Mouse (Mus musculus) G1E-ER4 (cell line): ENCODE data around the gene Gm17657. TPM values are rescaled to one million over a fixed set of nuclear protein-coding genes. Genes with fewer than 3 reads are reported as not detected.

Experiments
- GATA1 ChIP-seq: IDR thresholded peaks from one replicate; pipeline ENCODE4 v1.8.0; 2012; ENCODE audit warnings: low read length, inconsistent platforms
- polyA plus RNA-seq: library from polyadenylated mRNA; stranded (reverse); fragments of >175 nt; gene quantifications from 2 replicates; pipeline ENCODE4 v1.2.3, GENCODE M21; 2012

Gene Gm17657
- polyA plus RNA-seq, 1 experiment, result not detected

DNA sequence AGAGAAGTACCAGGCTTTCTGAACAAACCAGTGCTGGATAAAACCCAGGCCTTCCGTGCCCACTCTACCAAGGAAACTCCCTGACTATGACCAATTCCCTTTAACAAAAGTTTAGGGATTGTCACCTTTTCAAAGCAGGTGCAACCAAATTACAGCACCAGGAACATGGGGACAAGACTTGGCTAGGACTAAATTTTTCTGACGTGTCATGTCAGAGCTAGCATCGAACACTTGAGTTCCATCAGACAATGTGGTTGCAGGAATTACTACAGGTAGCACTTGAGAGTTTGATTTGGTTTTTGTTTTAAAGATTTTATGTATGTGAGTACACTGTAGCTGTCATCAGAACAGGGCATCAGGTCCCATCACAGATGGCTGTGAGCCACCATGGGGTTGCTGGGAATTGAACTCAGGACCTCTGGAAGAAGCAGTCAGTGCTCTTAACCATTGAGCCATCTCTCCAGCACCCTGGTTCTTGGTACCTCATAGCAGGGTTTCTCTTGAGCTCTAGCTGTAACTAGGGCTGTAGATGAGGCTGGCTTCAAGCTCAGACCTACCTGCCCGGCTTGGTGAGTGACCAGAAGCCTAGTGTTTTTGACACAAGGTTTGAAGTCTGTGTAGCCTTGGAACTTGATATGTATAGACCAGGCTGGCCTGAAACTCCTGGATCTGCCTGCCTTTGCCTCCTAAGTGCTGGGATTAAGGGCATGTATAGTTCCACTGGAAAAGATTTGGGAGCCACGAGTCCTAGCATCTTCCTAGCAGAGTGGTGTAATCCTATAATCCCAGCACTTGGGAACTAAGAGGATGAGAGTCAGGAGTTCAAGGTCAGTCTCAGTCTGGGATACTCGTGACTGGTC, 53.0 kb downstream of the Gm17657 start:
- no peak for TF ChIP-seq GATA1

DNA sequence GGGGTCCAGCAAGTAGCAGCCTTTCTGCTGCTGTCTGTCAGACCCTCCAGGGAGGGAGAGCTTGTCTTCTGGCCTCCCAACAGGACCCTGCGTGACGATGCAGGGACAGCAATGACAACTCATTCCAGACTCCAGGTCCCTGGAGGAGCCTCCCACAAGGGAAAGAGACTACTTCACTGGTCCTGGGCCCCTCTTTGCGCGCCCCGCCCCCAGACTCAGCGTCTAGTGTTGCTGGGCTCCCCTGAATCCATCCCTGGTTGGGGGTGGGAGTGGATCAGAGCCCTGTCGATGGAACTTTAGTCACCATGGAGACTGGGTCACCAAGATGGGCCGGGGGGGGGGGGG, 54.7 kb downstream of the Gm17657 start:
- TF ChIP-seq GATA1, result no peak

DNA sequence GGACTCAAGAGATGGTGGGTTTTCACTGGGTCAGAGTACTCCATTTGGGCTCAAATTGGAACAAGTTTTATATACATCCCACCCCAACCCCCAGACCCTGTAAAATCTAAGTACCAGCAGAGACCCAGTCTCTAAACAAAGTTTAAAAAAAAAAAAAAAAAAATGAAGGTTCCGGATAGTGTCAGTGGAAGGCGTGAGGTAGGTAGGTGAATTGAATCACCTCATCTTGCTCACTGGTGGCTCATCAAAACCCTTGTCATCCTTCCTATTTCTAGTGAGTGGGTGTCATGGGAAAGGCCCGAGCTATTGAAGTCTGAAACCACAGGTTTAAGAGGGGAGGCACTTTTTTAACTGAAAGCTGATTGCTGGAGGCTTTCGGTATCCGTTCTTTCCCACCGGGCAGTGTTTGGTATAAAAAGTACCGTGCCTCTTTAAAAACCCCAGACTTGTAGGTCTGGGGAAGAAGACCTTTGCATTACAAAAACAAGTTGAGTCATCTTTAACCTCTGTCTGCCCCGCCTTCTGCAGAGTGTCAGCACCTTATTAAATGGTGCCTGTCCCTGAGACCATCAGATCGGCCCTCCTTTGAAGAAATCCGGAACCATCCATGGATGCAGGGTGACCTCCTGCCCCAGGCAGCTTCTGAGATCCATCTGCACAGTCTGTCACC, 55.2 kb downstream of the Gm17657 start:
- TF ChIP-seq GATA1, result no peak

DNA sequence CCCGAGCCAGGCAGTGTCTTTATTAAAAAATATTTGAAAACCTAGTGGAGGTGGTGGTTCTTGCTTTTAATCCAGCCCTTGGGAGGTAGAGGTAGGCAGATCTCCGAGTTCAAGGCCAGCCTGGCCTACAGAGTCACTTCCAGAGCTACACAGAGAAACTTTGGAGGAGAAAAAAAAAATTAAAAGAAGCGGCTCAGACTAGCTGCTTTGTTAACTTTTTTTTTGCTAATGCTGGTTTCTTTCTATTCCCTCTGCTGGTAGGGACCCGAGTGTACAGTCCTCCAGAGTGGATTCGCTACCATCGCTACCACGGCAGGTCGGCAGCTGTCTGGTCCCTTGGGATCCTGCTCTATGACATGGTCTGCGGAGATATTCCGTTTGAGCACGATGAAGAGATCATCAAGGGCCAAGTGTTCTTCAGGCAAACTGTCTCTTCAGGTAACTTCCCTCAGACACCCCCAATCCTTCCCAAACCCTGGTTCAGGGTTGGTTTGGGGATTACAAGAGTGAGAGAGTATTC, 55.9 kb downstream of the Gm17657 start:
- no peak for TF ChIP-seq GATA1

DNA sequence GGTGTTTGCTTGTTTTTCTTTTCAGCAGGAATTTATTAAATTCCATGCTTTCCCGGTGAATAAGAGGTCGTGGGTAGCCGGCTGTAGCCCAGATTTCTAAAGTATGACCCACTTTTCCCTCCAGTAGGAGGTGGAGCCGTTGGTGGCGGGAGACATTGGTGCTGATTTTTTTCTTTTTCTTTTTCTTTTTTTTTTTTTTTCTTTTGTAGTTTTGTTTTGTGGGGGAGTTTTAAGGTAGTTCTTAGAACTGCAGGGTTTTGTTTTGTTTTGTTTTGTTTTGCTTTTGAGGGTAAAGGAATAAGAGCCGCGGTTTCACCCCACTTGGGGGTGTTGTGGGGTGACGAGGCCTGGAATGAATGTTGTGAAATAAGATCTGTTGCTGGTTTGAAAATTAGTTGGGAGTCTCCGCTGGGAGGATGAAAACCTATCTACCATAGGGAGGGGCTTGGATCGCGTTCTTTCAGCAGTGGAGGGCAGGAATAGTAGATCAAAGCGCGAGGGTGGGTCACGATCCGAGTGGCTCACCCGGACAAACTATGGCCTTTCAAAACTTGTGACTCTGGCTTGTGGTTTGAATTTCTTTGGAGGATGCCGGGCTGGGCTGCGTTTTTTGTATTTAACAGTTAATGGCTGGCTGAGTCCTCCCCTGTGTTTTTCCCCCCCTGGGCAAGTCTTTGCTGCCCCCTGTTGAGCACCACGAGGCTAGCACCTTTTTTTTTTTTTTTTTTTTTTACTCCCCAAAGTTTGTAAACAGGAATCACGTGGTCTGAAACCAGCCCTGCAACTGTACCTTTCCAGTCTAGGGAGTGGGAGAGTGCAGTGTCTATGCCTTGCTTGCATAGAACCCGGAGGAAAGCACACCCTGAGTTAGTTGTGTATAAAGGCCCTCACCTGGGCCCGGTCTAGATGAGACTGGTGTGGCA, 56.9 kb downstream of the Gm17657 start:
- TF ChIP-seq GATA1, result no peak

DNA sequence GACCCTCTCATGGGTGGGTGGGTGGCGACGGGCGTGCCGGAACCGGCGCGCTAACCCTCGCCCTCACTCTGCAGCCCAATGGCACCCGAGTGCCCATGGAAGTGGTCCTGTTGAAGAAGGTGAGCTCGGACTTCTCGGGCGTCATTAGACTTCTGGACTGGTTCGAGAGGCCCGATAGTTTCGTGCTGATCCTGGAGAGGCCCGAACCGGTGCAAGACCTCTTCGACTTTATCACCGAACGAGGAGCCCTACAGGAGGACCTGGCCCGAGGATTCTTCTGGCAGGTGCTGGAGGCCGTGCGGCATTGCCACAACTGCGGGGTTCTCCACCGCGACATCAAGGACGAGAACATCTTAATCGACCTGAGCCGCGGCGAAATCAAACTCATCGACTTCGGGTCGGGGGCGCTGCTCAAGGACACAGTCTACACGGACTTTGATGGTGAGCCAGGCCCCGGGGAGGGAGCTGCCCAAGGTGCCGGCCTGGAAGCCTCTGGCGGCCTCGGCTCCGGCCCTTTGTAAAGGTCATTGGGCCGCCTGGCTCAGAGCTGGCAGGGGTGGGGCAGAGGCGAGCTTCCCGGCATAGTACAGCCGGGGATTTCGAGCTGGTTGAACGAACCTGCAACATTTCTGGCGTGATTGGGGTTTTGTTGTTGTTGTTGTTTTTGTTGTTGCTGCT, 57.7 kb downstream of the Gm17657 start:
- no peak for TF ChIP-seq GATA1

DNA sequence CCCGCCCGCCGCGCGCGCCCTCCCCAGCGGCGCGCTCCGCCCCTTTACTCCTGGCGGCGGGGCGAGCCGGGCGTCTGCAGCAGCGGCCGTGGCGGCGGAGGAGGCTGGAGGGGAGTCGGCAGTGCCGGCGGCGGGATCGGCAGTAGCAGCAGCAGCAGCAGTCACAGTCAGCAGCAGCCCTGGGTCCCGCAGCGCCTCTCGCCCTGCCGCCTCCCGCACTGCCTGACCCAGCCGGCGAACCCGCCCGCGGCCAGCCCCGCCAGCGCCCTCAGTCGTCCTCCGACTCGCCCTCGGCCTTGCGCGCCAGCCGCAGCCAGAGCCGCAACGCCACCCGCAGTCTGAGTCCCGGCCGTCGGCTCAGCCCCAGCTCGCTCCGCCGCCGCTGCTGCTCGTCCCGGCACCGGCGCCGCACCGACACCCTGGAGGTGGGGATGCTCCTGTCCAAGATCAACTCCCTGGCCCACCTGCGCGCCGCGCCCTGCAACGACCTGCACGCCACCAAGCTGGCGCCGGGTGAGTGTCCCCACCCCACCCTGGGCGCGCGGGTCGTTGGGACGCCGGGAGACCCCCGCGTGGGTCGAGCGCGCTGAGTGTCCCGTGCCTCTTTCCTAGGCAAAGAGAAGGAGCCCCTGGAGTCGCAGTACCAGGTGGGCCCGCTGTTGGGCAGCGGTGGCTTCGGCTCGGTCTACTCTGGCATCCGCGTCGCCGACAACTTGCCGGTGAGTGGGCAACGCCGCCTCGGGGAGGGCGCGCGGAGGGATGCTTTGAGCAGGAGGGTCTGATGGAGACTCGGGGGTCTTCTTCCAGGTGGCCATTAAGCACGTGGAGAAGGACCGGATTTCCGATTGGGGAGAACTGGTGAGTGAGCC, 58.5 kb downstream of the Gm17657 start, which contains the start of gene Pim1:
Pim1 (plus strand) TSS at position 41 of the 869 bp plus-strand sequence.
- no peak for TF ChIP-seq GATA1

DNA sequence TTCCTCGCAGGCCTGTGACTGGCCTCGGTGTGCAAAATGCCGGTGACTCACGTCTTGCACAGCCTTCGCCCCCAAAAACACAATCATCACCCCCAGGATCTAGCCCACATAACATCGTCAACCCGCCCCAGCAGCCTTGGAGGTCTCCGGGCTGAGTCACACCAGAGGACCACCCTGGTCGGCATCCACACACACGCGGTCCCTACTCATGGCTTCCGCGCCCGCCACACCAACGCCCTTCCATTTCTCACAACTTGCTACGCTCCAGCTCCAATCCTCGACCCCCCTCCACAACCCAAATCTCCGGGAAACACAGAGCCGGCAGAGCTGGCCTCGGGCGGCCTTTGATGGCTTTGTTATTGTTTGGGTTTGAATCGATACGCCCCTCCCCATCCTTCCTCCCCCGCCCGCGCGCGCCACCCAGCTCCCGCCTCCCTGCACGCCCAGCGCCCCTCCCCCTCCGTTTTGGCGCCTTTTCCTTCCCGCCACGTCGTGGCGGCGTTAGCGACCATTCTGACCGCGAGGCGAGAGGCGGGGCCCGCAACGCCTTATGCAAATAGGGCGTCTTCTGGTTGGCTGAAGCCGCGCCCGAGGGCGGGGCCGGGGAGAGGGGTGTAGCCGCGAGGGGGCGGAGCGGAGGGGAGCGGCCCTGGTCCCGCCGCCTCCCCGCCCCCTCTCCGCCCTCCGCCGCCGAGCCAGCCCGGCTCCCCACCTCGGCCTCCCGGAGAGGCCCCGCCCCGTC, 59.3 kb downstream of the Gm17657 start:
- no peak for TF ChIP-seq GATA1

DNA sequence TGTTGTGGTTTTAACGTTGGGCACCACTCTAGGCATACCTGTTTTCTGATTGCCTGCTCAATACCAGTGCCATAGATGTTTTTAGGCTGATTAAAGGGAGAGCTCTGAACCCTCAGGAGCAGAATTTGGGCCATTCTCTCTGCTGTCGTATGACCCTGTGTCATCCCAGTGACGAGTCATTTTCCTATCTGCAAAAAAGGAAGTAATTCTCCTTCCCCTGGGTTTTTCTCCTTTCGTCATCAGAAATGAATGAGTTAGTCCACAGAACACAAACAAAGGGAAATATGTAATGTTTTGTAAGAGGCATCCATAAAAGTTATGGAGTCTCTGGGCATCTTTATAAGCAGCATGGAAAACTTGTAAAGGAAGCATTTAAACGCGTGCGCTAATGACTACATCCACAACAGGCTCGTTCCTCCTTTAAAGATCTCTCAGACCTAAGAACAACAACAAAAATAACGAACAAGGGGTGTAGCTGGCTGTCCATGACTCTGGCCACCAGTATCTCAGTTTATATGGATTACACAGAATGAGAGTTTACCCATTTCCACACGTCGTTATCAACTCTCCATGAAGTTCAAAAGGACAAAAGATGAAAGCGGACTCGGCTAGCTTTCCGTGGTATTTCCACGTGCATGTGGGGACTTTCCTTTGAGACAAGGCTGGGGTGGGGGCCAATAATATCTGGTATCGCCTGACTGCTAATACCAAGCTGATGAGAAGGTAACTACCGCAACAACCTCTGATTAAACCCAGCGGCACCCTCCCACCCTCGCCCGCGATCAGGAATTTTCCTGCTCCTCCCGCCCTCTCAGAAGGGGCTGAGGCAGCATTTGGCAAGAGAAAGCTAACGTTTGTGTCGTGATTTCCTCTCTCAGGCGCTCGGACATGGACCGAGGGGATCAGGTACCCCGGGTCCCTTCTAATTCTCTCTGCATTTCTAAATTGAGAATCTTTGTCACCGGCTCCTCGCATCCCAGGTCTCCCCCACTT, 60.2 kb downstream of the Gm17657 start:
- no peak for TF ChIP-seq GATA1

DNA sequence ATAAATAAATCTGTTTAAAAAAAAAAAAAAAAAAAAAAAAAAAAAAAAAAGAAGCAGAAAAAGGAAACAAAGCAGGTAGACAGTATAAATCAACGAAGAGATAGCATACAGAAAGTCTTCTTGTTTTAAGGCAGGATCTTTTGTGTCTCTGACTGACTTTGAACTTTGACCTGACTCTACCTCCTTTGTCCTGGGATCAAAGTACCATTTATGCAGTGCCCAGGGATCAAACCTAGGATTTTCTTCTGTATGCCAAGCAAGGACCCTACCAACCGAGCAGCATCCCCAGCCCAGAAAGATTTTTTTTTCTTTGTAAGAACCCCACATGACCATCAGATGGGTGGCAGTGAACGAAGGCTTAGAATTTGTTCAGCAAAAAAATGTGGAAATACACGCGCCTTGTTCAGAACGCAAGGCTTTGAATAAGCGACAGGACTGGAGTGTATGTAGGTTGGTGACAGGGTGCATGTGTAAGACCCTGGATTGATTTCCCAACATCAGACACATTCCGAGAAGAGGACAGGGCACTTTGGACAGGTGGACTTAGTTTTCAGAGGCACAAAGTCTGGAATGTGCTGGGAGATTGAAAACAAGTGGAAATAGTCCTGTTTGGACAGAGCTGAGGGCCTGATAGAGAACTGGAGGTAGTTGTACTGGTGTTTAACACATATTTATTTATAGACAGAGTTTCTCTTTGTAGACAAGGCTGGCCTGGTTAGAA, 61.0 kb downstream of the Gm17657 start:
- TF ChIP-seq GATA1, result no peak
